Mouse (Mus musculus) CH12.LX (cell line): Measurements from ENCODE around the gene Pnliprp1. TPM values are rescaled to one million over a fixed set of nuclear protein-coding genes. Genes with fewer than 3 reads are reported as not detected.

Experiments used
- DNase-seq: peaks from one replicate; pipeline ENCODE4 v3.0.0-alpha.2; 2013; ENCODE audit errors: extremely low read depth
- H3K27ac ChIP-seq: 2 replicates; pipeline ENCODE4 v1.5.1; 2012; ENCODE audit warnings: low read depth, mild to moderate bottlenecking, control low read depth, moderate library complexity; ENCODE audit not compliant: insufficient read depth
- H3K27me3 ChIP-seq: replicated peaks from 2 replicates; pipeline ENCODE3; 2012; ENCODE audit warnings: inconsistent platforms
- H3K36me3 ChIP-seq, 2 experiments: replicated peaks in 1 of 2; 2 replicates each; pipeline versions ENCODE3 to v1.6.1; 2012; ENCODE audit warnings: inconsistent platforms in 1 of 2, low read length in 1 of 2, mild to moderate bottlenecking in 1 of 2, mixed read lengths in 1 of 2, moderate library complexity in 1 of 2; ENCODE audit not compliant: control insufficient read depth in 1 of 2, insufficient read depth in 1 of 2
- H3K4me1 ChIP-seq, 2 experiments: 2 replicates each; pipeline ENCODE4 v1.6.1; 2012; ENCODE audit warnings: inconsistent platforms in 1 of 2, moderate library complexity in 1 of 2; ENCODE audit not compliant: insufficient read depth in 2 of 2, control insufficient read depth in 1 of 2
- H3K4me2 ChIP-seq: 2 replicates; pipeline ENCODE4 v1.6.1; 2012; ENCODE audit warnings: low read depth, mild to moderate bottlenecking, control low read depth; ENCODE audit not compliant: poor library complexity, insufficient read depth, severe bottlenecking
- H3K4me3 ChIP-seq, 3 experiments: fragments of 150-350 bp in 1 of 3; sonication (generic) in 1 of 3; replicated peaks in 1 of 3; 2 replicates each; pipeline versions ENCODE3 to v1.5.1; 2011 to 2012; ENCODE audit warnings: low read depth in 2 of 3, low read length in 2 of 3, mild to moderate bottlenecking in 2 of 3, moderate library complexity in 2 of 3, control low read depth in 1 of 3, improper control_type of control experiment in 1 of 3, inconsistent platforms in 1 of 3, mixed read lengths in 1 of 3; ENCODE audit not compliant: poor library complexity in 1 of 3
- H3K79me2 ChIP-seq: replicated peaks from 2 replicates; pipeline ENCODE4 v1.6.1; 2012; ENCODE audit warnings: mild to moderate bottlenecking, moderate library complexity; ENCODE audit not compliant: control insufficient read depth, poor library complexity, insufficient read depth, severe bottlenecking; ENCODE audit errors: extremely low read depth
- H3K9ac ChIP-seq: 2 replicates; pipeline ENCODE4 v1.6.1; 2012; ENCODE audit warnings: low read depth, mild to moderate bottlenecking, control low read depth, moderate library complexity; ENCODE audit not compliant: insufficient read depth
- H3K9me3 ChIP-seq: replicated peaks from 2 replicates; pipeline ENCODE3; 2012; ENCODE audit warnings: low read length, inconsistent platforms, mixed read lengths
- BHLHE40 ChIP-seq: IDR thresholded peaks from 2 replicates; pipeline ENCODE4 v1.6.1; 2011; ENCODE audit warnings: mild to moderate bottlenecking, low read depth, low read length, improper control_type of control experiment
- CHD1 ChIP-seq: IDR thresholded peaks from 2 replicates; pipeline ENCODE4 v1.6.1; 2012; ENCODE audit warnings: low read depth, low read length, improper control_type of control experiment, inconsistent platforms
- CHD2 ChIP-seq: IDR thresholded peaks from 2 replicates; pipeline ENCODE4 v1.6.1; 2011; ENCODE audit warnings: low read length, improper control_type of control experiment
- CTCF ChIP-seq, 2 experiments: IDR thresholded peaks in 1 of 2; conservative IDR thresholded peaks in 1 of 2; 2 replicates each; pipeline ENCODE4 v1.5.1; 2011 to 2012; ENCODE audit warnings: low read depth in 2 of 2, low read length in 2 of 2, improper control_type of control experiment in 1 of 2, inconsistent platforms in 1 of 2, mild to moderate bottlenecking in 1 of 2, moderate library complexity in 1 of 2
- GABPA ChIP-seq: IDR thresholded peaks from 2 replicates; pipeline ENCODE4 v1.6.1; 2012; ENCODE audit warnings: low read depth, low read length, improper control_type of control experiment, inconsistent platforms; ENCODE audit not compliant: insufficient replicate concordance
- HCFC1 ChIP-seq: IDR thresholded peaks from 2 replicates; pipeline ENCODE4 v1.6.1; 2012; ENCODE audit warnings: low read depth, mild to moderate bottlenecking, inconsistent platforms, low read length, improper control_type of control experiment
- JUN ChIP-seq: IDR thresholded peaks from 2 replicates; pipeline ENCODE4 v1.6.1; 2011; ENCODE audit warnings: low read depth, mild to moderate bottlenecking, low read length, improper control_type of control experiment, moderate library complexity; ENCODE audit not compliant: insufficient read depth
- KAT2A ChIP-seq: IDR thresholded peaks from 2 replicates; pipeline ENCODE4 v1.6.1; 2012; ENCODE audit warnings: low read length, improper control_type of control experiment, inconsistent platforms; ENCODE audit not compliant: insufficient replicate concordance
- MAZ ChIP-seq: IDR thresholded peaks from 2 replicates; pipeline ENCODE4 v1.6.1; 2012; ENCODE audit warnings: low read depth, mild to moderate bottlenecking, inconsistent platforms, low read length, improper control_type of control experiment, moderate library complexity
- MXI1 ChIP-seq: IDR thresholded peaks from 2 replicates; pipeline ENCODE4 v1.6.1; 2011; ENCODE audit warnings: mild to moderate bottlenecking, low read depth, low read length, improper control_type of control experiment
- NELFE ChIP-seq: IDR thresholded peaks from 2 replicates; pipeline ENCODE4 v1.6.1; 2011; ENCODE audit warnings: low read depth, low read length, improper control_type of control experiment
- NRF1 ChIP-seq: IDR thresholded peaks from 2 replicates; pipeline ENCODE4 v1.6.1; 2014; ENCODE audit warnings: low read depth, mild to moderate bottlenecking, inconsistent platforms, low read length, improper control_type of control experiment, moderate library complexity
- PAX5 ChIP-seq: IDR thresholded peaks from 2 replicates; pipeline ENCODE4 v1.6.1; 2012; ENCODE audit warnings: low read length, inconsistent platforms, mixed read lengths
- POLR2A ChIP-seq: IDR thresholded peaks from 2 replicates; pipeline ENCODE4 v1.6.1; 2011; ENCODE audit warnings: low read depth, mild to moderate bottlenecking, improper control_type of control experiment, low read length
- SIN3A ChIP-seq: IDR thresholded peaks from 2 replicates; pipeline ENCODE4 v1.6.1; 2012; ENCODE audit warnings: low read length, improper control_type of control experiment, inconsistent platforms
- SMC3 ChIP-seq: IDR thresholded peaks from 2 replicates; pipeline ENCODE4 v1.6.1; 2011; ENCODE audit warnings: low read depth, low read length, improper control_type of control experiment
- TCF12 ChIP-seq: IDR thresholded peaks from 2 replicates; pipeline ENCODE4 v1.6.1; 2014; ENCODE audit warnings: low read depth, mild to moderate bottlenecking, inconsistent platforms, low read length, improper control_type of control experiment
- ZMIZ1 ChIP-seq: IDR thresholded peaks from 2 replicates; pipeline ENCODE4 v1.6.1; 2012; ENCODE audit warnings: low read depth, mild to moderate bottlenecking, inconsistent platforms, low read length, improper control_type of control experiment
- ZNF384 ChIP-seq: IDR thresholded peaks from 2 replicates; pipeline ENCODE4 v1.6.1; 2012; ENCODE audit warnings: low read depth, low read length, improper control_type of control experiment, inconsistent platforms
- dilution Hi-C: fragments of 300-500 bp; cut with MboI; formaldehyde crosslinking; loops from 2 replicates; pipeline ENCODE4 v1.14.3; 2020; ENCODE audit warnings: low sequenced_read_pairs; ENCODE audit not compliant: extremely low pct_unique_long_range_greater_than_20kb, extremely low pct_ligation_motif_present
- in situ Hi-C: fragments of 300-500 bp; cut with MboI; formaldehyde crosslinking; loops from 3 replicates; pipeline ENCODE4 v1.14.3; 2019; ENCODE audit warnings: low sequenced_read_pairs, low pct_ligation_motif_present, low pct_unique_long_range_greater_than_20kb, mixed read lengths
- polyA plus RNA-seq: library from polyadenylated mRNA; unstranded; fragments of >175 nt; gene quantifications from 2 replicates; pipeline ENCODE4 v1.2.1, GENCODE M21; 2012; ENCODE audit warnings: low read depth; ENCODE audit not compliant: insufficient read length
- total RNA-seq, 2 experiments: library from RNA; depleted of rRNA; stranded (reverse); fragments of 300-350 nt in 1 of 2; fragments of >200 nt in 1 of 2; gene quantifications; 2 replicates each; pipeline ENCODE4 v1.2.3; 2012 to 2014

The Pnliprp1 gene
- total and polyA plus RNA-seq, 3 experiments: not detected

DNA sequence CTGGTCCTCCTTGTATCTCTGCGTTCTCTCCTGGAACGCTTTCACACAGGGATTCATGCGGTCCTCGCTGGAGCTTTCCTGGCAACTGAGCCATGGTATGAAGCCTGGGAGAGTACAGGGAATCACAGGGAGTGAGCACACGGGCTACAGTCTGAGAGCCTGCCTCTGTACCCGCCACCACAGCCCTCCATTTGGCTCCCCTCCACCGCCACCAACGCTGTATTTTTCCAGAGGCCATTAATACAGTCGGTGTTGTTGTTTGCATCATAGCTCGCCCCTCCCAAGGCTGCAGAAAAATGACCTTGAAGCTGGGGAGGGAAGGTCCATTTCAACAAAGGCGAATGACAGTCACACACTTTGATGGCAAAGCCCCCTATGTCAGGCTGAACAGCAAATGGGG lies 60.5 kb downstream of the Pnliprp1 start:
- Histone ChIP-seq H3K27ac (no peak overlapping the region), H3K4me2 (no peak overlapping the region), H3K27me3 (no peaks in the 10 kb centered on the region), H3K79me2 (no peaks in the 10 kb centered on the region), H3K9ac (no peak overlapping the region), H3K36me3 (no peaks in the 10 kb centered on the region), H3K4me1 (peaks cover 5 to 8% of the 10 kb centered on the region in 2 experiments; a peak in 3 of 4 replicates), H3K9me3 (no peaks in the 10 kb centered on the region), H3K4me3 (no peak overlapping the region)
- in situ Hi-C loops (no loop called here), dilution Hi-C loops (no loop called here)
- DNase-seq: no peak
- TF ChIP-seq SMC3 (no peak), MXI1 (no peak), CHD2 (no peak), BHLHE40 (no peak), KAT2A (no peak), ZMIZ1 (no peak), GABPA (no peak), HCFC1 (no peak), PAX5 (no peak), ZNF384 (no peak), SIN3A (no peak), POLR2A (no peak), JUN (no peak), CHD1 (no peak), CTCF (conservative IDR thresholded peaks at IDR 0.05 in 1 of 2, IDR thresholded peaks at IDR 0.05 in 1 of 2; ENCODE audit: low read depth in 2 of 2, low read length in 2 of 2) (no peak), NRF1 (no peak), NELFE (no peak), TCF12 (no peak), MAZ (no peak)

Other genes with a start within 250 kb of the Pnliprp1 start
- not detected in 2 replicates for gene Ccdc172, start 216.9 kb upstream of the Pnliprp1 start, total RNA-seq (2012; rRNA removed)
- not detected in 2 replicates for gene Ccdc172, start 216.9 kb upstream of the Pnliprp1 start, total RNA-seq (2014; rRNA removed)
- not detected in 2 replicates for gene Ccdc172, start 216.9 kb upstream of the Pnliprp1 start, polyA plus RNA-seq
- gene Pnlip, start 76.4 kb upstream of the Pnliprp1 start, total RNA-seq (2012; rRNA removed): 0.08 TPM in 1 of 2 replicates, not detected in the other
- 0.30 TPM in 1 of 2 replicates, not detected in the other for gene Pnlip, start 76.4 kb upstream of the Pnliprp1 start, total RNA-seq (2014; rRNA removed)
- not detected in 2 replicates for gene Pnlip, start 76.4 kb upstream of the Pnliprp1 start, polyA plus RNA-seq
- 0.08 and 0.13 TPM in 2 replicates for gene Pnliprp2, start 30.8 kb downstream of the Pnliprp1 start, total RNA-seq (2012; rRNA removed)
- 0.30 and 0.38 TPM in 2 replicates for gene Pnliprp2, start 30.8 kb downstream of the Pnliprp1 start, total RNA-seq (2014; rRNA removed)
- gene Pnliprp2, start 30.8 kb downstream of the Pnliprp1 start, polyA plus RNA-seq: 0.14 TPM in 1 of 2 replicates, not detected in the other
- gene 1700019N19Rik, start 65.6 kb downstream of the Pnliprp1 start, total RNA-seq (2012; rRNA removed): 1.1 and 1.4 TPM in 2 replicates
- gene 1700019N19Rik, start 65.6 kb downstream of the Pnliprp1 start, total RNA-seq (2014; rRNA removed): 0.53 and 0.83 TPM in 2 replicates
- gene 1700019N19Rik, start 65.6 kb downstream of the Pnliprp1 start, polyA plus RNA-seq: 0.50 and 0.89 TPM in 2 replicates
- gene Eno4, start 214.5 kb downstream of the Pnliprp1 start, total RNA-seq (2012; rRNA removed): 0.25 and 0.34 TPM in 2 replicates
- gene Eno4, start 214.5 kb downstream of the Pnliprp1 start, total RNA-seq (2014; rRNA removed): 1.1 and 1.2 TPM in 2 replicates
- gene Eno4, start 214.5 kb downstream of the Pnliprp1 start, polyA plus RNA-seq: 1.3 and 1.6 TPM in 2 replicates
- gene Hspa12a, start 214.8 kb downstream of the Pnliprp1 start, total RNA-seq (2012; rRNA removed): 0.92 and 1.4 TPM in 2 replicates
- gene Hspa12a, start 214.8 kb downstream of the Pnliprp1 start, total RNA-seq (2014; rRNA removed): 1.2 and 1.4 TPM in 2 replicates
- gene Hspa12a, start 214.8 kb downstream of the Pnliprp1 start, polyA plus RNA-seq: 1.6 and 1.9 TPM in 2 replicates